Mouse (Mus musculus) intestine, embryonic 16.5 days (tissue): ENCODE data around the gene Nupl1. TPM values are rescaled to one million over a fixed set of nuclear protein-coding genes. Genes with fewer than 3 reads are reported as not detected.

Experiments used
- ATAC-seq: fragments of 200-750 bp; cut with Nextera tagmentation; 2 replicates; pipeline ENCODE4 v1.8.0; 2017; ENCODE audit warnings: moderate TSS enrichment, moderate library complexity
- H3K27ac ChIP-seq: fragments of 300-500 bp; sonication (generic); 2 replicates; pipeline ENCODE4 v1.5.1; 2014; ENCODE audit warnings: mild to moderate bottlenecking, low read length
- H3K27me3 ChIP-seq: fragments of 300-500 bp; sonication (generic); replicated peaks from 2 replicates; pipeline ENCODE4 v1.6.1; 2014; ENCODE audit warnings: low read length, control low read depth, mixed read lengths; ENCODE audit not compliant: control insufficient read depth, insufficient read depth
- H3K36me3 ChIP-seq: fragments of 300-500 bp; sonication (generic); 2 replicates; pipeline ENCODE4 v1.6.1; 2014; ENCODE audit warnings: low read length, control low read depth; ENCODE audit not compliant: control insufficient read depth, insufficient read depth
- H3K4me1 ChIP-seq: fragments of 300-500 bp; sonication (generic); 2 replicates; pipeline ENCODE4 v1.6.1; 2014; ENCODE audit warnings: low read length, control low read depth, mixed read lengths; ENCODE audit not compliant: control insufficient read depth, insufficient read depth
- H3K4me2 ChIP-seq: fragments of 300-500 bp; sonication (generic); 2 replicates; pipeline ENCODE4 v1.6.1; 2014; ENCODE audit warnings: low read depth, low read length, control low read depth
- H3K4me3 ChIP-seq: fragments of 300-500 bp; sonication (generic); 2 replicates; pipeline ENCODE4 v1.5.1; 2014; ENCODE audit warnings: mild to moderate bottlenecking, low read length
- H3K9ac ChIP-seq: fragments of 300-500 bp; sonication (generic); 2 replicates; pipeline ENCODE4 v1.6.1; 2014; ENCODE audit warnings: low read depth, low read length
- H3K9me3 ChIP-seq: fragments of 300-500 bp; sonication (generic); 2 replicates; pipeline ENCODE4 v1.6.1; 2016; ENCODE audit warnings: low read length, control low read depth; ENCODE audit not compliant: control insufficient read depth
- WGBS: fragments of 180-500 bp; shearing (Covaris S2); extraction: QIAGEN DNeasy Blood & Tissue Kit; methylation state at CpG from one replicate; pipeline ENCODE4 v1.1.7; 2014; 5-methylcytosine and 5-hydroxymethylcytosine counted together
- polyA plus RNA-seq: library from polyadenylated mRNA; unstranded; fragments of >200 nt; fragmentation: Nextera tagmentation; extraction: Ambion mirVana; gene quantifications from 2 replicates; pipeline ENCODE4 v1.2.1, GENCODE M21; 2015

Nupl1 gene
- polyA plus RNA-seq, 1 experiment from 2014 or later = 0.09 TPM

GRCm38 (mm10) chr14:60209166-60209565, 42.1 kb downstream of the Nupl1 start:
- Histone ChIP-seq H3K4me2 (no peak overlapping the region), H3K27me3 (no peaks in the 10 kb centered on the region), H3K36me3 (no peaks in the 10 kb centered on the region), H3K9ac (no peak overlapping the region), H3K27ac (no peak overlapping the region), H3K4me3 (no peak overlapping the region), H3K4me1 (no peaks in the 10 kb centered on the region), H3K9me3 (no peaks in the 10 kb centered on the region)
- WGBS = 72% methylated on average over 7 of the region's 7 CpGs
- ATAC-seq = no peak

DNA sequence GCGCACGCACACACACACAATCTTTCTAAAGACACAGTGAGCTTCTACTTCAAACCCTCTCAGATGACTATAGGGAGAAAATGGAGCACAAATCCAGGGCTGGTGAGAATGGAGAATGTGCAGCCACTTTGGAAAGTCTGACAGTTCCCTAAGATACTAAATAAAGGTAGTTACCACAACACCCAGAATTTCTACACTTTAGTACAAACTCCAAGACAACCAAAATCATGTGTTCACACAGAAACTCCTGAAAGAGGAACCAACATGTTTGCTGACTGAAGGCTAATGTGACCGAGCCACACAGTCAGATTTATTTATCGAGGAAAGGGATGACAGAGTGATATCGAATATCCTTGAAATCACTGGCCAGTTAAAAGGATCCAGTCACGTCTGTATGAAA, 46.2 kb downstream of the Nupl1 start:
- WGBS = 88% methylated on average over 6 of the region's 6 CpGs
- no peak overlapping the region for H3K4me3 ChIP-seq
- no peak overlapping the region for H3K9ac ChIP-seq
- H3K27ac ChIP-seq = no peak overlapping the region
- no peaks in the 10 kb centered on the region for H3K4me1 ChIP-seq
- H3K27me3 ChIP-seq = no peaks in the 10 kb centered on the region
- ATAC-seq = no peak
- no peaks in the 10 kb centered on the region for H3K9me3 ChIP-seq
- no peak overlapping the region for H3K4me2 ChIP-seq
- no peaks in the 10 kb centered on the region for H3K36me3 ChIP-seq

DNA sequence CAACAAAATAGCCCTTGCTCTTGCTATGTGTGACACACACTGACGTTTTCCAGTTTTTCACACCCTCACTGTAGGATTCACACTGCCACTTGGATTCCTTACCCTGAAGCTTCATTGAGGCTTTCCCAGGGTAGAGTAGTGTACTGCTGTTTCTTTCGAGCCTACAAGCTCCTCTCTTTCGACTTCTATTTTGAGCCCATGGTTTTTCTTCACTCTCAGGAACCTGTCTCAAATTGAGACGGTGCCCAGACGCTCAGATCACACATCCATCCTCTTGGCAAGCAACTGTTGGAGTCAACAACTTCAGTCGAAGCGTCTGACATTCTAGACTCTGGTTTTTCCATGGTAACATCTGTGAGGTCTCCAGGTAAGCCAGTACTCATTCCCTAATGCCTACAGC, 54.3 kb downstream of the Nupl1 start, which contains the start of gene Atp8a2:
TSS of gene Atp8a2 (minus strand) at position 296 of the 400 bp plus-strand sequence.
- H3K9ac ChIP-seq = no peak within 1 kb of the TSS
- H3K9me3 ChIP-seq = no peaks in the 10 kb centered on the region
- H3K4me3 ChIP-seq = no peak within 1 kb of the TSS
- no peak within 1 kb of the TSS for H3K27ac ChIP-seq
- 67% methylated on average over 7 of the region's 7 CpGs for WGBS
- H3K4me1 ChIP-seq = no peaks in the 10 kb centered on the region
- H3K27me3 ChIP-seq = no peaks in the 10 kb centered on the region
- ATAC-seq = no peak
- no peaks in the 10 kb centered on the region for H3K36me3 ChIP-seq
- H3K4me2 ChIP-seq = no peak within 1 kb of the TSS

DNA sequence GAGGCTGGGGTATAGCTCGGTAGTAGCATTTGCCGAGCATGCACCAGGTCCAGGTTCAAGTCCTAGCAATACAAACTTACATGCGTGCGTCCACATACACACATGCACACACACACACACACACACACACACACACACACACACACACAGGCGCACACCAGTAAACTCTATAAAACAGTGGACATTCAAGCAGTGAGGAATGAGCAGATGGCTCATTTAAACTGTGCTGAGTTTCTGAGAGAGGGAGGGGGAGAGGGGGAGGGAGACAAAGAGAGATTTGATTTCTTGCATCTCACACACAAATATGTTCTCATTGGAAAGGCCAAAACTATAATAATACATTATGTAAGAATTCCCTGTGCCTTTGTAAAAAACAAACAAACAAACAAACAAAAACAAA, 55.2 kb downstream of the Nupl1 start:
- ATAC-seq = no peak
- no peak overlapping the region for H3K9ac ChIP-seq
- WGBS = 81% methylated on average over 5 of the region's 5 CpGs
- H3K36me3 ChIP-seq = no peaks in the 10 kb centered on the region
- H3K4me3 ChIP-seq = no peak overlapping the region
- H3K4me1 ChIP-seq = no peaks in the 10 kb centered on the region
- H3K27ac ChIP-seq = no peak overlapping the region
- H3K9me3 ChIP-seq = no peaks in the 10 kb centered on the region
- no peak overlapping the region for H3K4me2 ChIP-seq
- H3K27me3 ChIP-seq = no peaks in the 10 kb centered on the region

DNA sequence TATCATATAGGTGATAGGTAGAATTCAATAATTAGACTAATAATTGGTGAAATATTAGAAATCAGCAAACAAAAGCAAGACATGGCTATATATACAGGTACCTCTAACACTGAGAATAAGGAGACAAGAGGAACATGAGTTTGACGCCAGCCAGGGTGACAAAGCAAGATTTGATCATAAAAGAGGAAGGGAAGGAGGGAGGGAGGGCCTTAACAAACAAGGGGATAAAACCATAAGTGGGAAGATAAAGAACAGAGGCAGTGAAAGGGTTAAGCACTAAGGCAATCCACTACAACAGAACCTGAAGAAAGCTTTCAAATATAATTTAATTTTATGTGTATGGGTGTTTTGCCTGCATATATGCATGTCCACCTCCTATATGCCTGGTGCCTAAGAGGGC, 56.6 kb downstream of the Nupl1 start:
- no peak for ATAC-seq
- WGBS = 80% methylated on average over 1 of the region's 1 CpGs
- H3K9ac ChIP-seq = no peak overlapping the region
- no peak overlapping the region for H3K4me3 ChIP-seq
- H3K27ac ChIP-seq = no peak overlapping the region
- H3K9me3 ChIP-seq = no peaks in the 10 kb centered on the region
- H3K27me3 ChIP-seq = no peaks in the 10 kb centered on the region
- no peaks in the 10 kb centered on the region for H3K4me1 ChIP-seq
- H3K36me3 ChIP-seq = 0 out of 2 replicates have a peak, but pooled peaks cover 2% of the 10 kb centered on the region
- no peak overlapping the region for H3K4me2 ChIP-seq

GRCm38 (mm10) chr14:60189771-60190170, 61.5 kb downstream of the Nupl1 start:
- no peaks in the 10 kb centered on the region for H3K9me3 ChIP-seq
- 88% methylated on average over 5 of the region's 5 CpGs for WGBS
- no peak overlapping the region for H3K27ac ChIP-seq
- 0 out of 2 replicates have a peak, but pooled peaks cover 2% of the 10 kb centered on the region for H3K36me3 ChIP-seq
- no peak overlapping the region for H3K4me3 ChIP-seq
- no peak overlapping the region for H3K9ac ChIP-seq
- H3K4me2 ChIP-seq = no peak overlapping the region
- H3K27me3 ChIP-seq = no peaks in the 10 kb centered on the region
- ATAC-seq = no peak
- H3K4me1 ChIP-seq = no peaks in the 10 kb centered on the region

- WGBS = 84% methylated on average over 5 of the region's 5 CpGs
- no peaks in the 10 kb centered on the region for H3K9me3 ChIP-seq
- H3K9ac ChIP-seq = no peak overlapping the region
- no peak overlapping the region for H3K4me3 ChIP-seq
- no peaks in the 10 kb centered on the region for H3K4me1 ChIP-seq
- 0 out of 2 replicates have a peak, but pooled peaks cover 2% of the 10 kb centered on the region for H3K36me3 ChIP-seq
- no peak overlapping the region for H3K27ac ChIP-seq
- ATAC-seq = no peak; the same call in 1 of the 2 replicates
- H3K27me3 ChIP-seq = no peaks in the 10 kb centered on the region
- no peak overlapping the region for H3K4me2 ChIP-seq
These were observed 62.9 kb downstream of the Nupl1 start for GRCm38 (mm10) chr14:60188201-60188825.

DNA sequence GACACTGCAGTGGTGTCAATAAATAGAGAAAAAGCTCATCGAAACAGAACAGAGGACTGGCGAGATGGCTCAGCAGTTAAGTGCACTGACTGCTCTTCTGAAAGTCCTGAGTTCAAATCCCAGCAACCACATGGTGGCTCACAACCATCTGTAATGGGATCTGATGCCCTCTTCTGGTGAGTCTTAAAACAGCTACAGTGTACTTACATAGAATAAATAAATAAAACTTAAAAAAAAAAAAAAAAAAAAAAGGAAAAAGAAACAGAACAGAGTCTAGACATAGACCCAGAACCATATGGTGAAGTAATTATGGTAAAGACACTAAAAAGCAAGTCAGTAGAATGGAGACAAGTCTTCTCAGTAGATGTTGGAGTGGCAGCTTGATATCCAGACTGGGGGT, 69.9 kb downstream of the Nupl1 start:
- H3K27ac ChIP-seq = no peak overlapping the region
- WGBS = 95% methylated on average over 2 of the region's 2 CpGs
- 0 out of 2 replicates have a peak, but pooled peaks cover 3% of the 10 kb centered on the region for H3K4me1 ChIP-seq
- no peaks in the 10 kb centered on the region for H3K36me3 ChIP-seq
- ATAC-seq = no peak
- H3K4me2 ChIP-seq = no peak overlapping the region
- no peak overlapping the region for H3K9ac ChIP-seq
- H3K27me3 ChIP-seq = no peaks in the 10 kb centered on the region; the same call in 1 of the 2 replicates
- H3K4me3 ChIP-seq = no peak overlapping the region
- H3K9me3 ChIP-seq = no peaks in the 10 kb centered on the region

DNA sequence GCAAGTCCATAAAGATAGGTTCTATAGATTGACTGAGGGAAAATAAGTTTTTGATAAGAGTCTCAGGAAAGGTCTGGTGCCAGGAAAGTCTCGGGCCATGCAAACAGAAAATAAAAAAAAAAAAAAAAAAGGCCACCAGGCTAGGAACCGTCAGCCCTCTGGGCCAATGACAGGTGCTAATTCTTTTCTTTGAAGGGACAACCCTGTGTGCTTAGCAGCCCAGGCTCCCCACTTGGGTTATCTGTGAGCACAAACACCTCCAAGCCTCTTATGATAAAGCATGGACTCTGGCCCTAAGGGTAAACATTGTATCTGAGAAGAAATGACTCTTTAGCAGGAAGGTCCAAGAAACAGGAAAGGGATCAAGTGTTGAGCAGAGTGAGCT, 72.7 kb downstream of the Nupl1 start:
- H3K27me3 ChIP-seq = no peaks in the 10 kb centered on the region; the same call in 1 of the 2 replicates
- peak overlapping the region; percentile 83 for H3K4me2 ChIP-seq
- H3K36me3 ChIP-seq = no peaks in the 10 kb centered on the region

More for the DNA sequence above, 72.7 kb downstream of the Nupl1 start:
- H3K9ac ChIP-seq = peak overlapping the region; percentile 83
- peak; percentile 90 for ATAC-seq
- 25% methylated on average over 2 of the region's 2 CpGs for WGBS
- H3K9me3 ChIP-seq = no peaks in the 10 kb centered on the region
- 0 out of 2 replicates have a peak, but pooled peaks cover 11% of the 10 kb centered on the region for H3K4me1 ChIP-seq
- H3K4me3 ChIP-seq = peak overlapping the region; percentile 76
- peak overlapping the region; percentile 87 for H3K27ac ChIP-seq
